Mouse (Mus musculus) right cerebral cortex, postnatal 36 days (tissue): ENCODE measurements around the gene Cryzl2.

Source experiments
- DNase-seq, 2 experiments: peaks; one replicate each; pipeline ENCODE4 v3.0.0; 2022; ENCODE audit warnings: low spot score in 2 of 2, mixed read lengths in 1 of 2

Gene Cryzl2

GRCm38 (mm10) chr1:157458421-157459208 is at the start of gene Cryzl2:
Gene Cryzl2 (plus strand): TSS chr1:157458577.
- DNase-seq, result no peak

GRCm38 (mm10) chr1:157409648-157410047 is 48.7 kb upstream of the Cryzl2 start:
- DNase-seq, result no peak

- no peak for DNase-seq
Measured at GRCm38 (mm10) chr1:157410937-157411336, 47.4 kb upstream of the Cryzl2 start.

- no peak for DNase-seq
Measured at GRCm38 (mm10) chr1:157411341-157411710, 47.1 kb upstream of the Cryzl2 start.

GRCm38 (mm10) chr1:157411711-157412380 is 46.5 kb upstream of the Cryzl2 start:
- DNase-seq, result peak; percentile 31 to 42

- DNase-seq, result peak; percentile 94 to 96
Measured at GRCm38 (mm10) chr1:157412454-157413369, 45.7 kb upstream of the Cryzl2 start, which contains the start of gene Rasal2. Gene Rasal2 (minus strand): TSS chr1:157412595.

- no peak for DNase-seq
Measured at GRCm38 (mm10) chr1:157415771-157416170, 42.6 kb upstream of the Cryzl2 start.

GRCm38 (mm10) chr1:157416628-157417027 is 41.7 kb upstream of the Cryzl2 start:
- DNase-seq, result no peak

- no peak for DNase-seq
Measured at GRCm38 (mm10) chr1:157417414-157417813, 41.0 kb upstream of the Cryzl2 start.

GRCm38 (mm10) chr1:157417861-157418260 is 40.5 kb upstream of the Cryzl2 start:
- DNase-seq, result no peak

GRCm38 (mm10) chr1:157425741-157426427 is 32.5 kb upstream of the Cryzl2 start:
- no peak for DNase-seq

- no peak for DNase-seq
Measured at GRCm38 (mm10) chr1:157426933-157427332, 31.4 kb upstream of the Cryzl2 start.

- no peak for DNase-seq
Measured at GRCm38 (mm10) chr1:157427604-157428003, 30.8 kb upstream of the Cryzl2 start.

- no peak for DNase-seq
Measured at GRCm38 (mm10) chr1:157428366-157428765, 30.0 kb upstream of the Cryzl2 start.

- DNase-seq, result peak in 1 of 2 experiments; percentile 64
Measured at GRCm38 (mm10) chr1:157433316-157433715, 25.1 kb upstream of the Cryzl2 start.

GRCm38 (mm10) chr1:157434404-157434803 is 24.0 kb upstream of the Cryzl2 start:
- no peak for DNase-seq

- no peak for DNase-seq
Measured at GRCm38 (mm10) chr1:157435926-157436325, 22.5 kb upstream of the Cryzl2 start.

- no peak for DNase-seq
Measured at GRCm38 (mm10) chr1:157438290-157438689, 20.1 kb upstream of the Cryzl2 start.

- no peak for DNase-seq
Measured at GRCm38 (mm10) chr1:157439101-157439500, 19.3 kb upstream of the Cryzl2 start.

GRCm38 (mm10) chr1:157439973-157440641 is 18.3 kb upstream of the Cryzl2 start:
- DNase-seq, result no peak
